Mouse (Mus musculus) heart, postnatal 0 days (tissue): Measurements from ENCODE around the gene March10.

Source experiments
- CTCF ChIP-seq: IDR thresholded peaks from 2 replicates; pipeline ENCODE4 v1.5.1; 2016; ENCODE audit warnings: antibody characterized with exemption, control low read depth, low read depth
- EP300 ChIP-seq: IDR thresholded peaks from 2 replicates; pipeline ENCODE4 v1.6.1; 2016; ENCODE audit warnings: antibody characterized with exemption, low read depth

DNA sequence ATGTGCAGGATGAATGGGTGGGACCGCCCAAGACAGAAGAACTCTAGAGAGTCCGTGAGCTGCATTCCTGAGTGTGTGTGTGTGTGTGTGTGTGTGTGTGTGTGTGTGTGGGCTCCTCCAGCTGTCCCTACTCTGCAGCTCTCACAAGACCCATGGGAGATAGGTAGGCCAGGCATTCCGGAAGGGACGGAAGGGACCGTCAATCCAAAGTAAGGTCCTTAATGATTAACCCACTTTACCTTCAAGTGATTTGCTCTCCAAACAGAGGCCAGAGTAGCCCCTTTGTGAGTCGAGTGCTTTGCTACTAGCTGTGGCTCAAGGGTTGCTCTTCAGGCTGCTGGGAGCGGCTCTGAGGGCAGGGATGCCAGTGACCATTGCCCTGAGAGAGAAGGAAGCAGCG lies 104.4 kb downstream of the March10 start:
- TF ChIP-seq CTCF (no peak), EP300 (no peak)
